Mouse (Mus musculus): ENCODE data around the gene Ndufv3.

The Ndufv3 gene

DNA sequence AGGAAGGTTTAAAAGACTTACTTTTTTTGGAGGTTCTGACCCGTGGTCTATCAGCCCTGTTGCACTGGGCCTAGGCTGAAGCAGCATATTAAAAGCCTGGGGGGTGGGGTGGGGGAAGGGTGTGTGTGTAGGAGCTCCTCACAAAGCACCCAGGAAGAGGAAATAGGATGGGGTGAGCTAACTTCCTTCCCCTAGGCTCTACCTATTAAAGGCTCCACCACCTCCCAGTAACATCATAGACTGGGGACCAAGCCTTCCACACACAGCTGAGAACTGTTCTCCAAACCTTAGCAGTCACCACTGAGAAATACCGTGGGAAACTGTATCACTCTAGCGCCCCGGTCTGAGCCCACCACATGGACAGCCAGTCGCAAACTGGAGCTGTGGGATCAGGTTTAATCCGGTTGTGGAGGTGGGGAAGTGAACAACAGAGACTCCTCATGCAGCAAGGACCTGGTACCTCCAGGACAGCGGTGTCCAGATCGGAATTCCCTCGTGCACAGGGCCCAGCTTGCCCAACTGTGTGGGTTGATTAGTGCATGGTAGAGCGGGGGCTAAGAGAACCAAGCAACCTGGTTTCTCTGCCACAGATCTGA lies 38.1 kb downstream of the Ndufv3 start:
- no peak for DNase-seq

DNA sequence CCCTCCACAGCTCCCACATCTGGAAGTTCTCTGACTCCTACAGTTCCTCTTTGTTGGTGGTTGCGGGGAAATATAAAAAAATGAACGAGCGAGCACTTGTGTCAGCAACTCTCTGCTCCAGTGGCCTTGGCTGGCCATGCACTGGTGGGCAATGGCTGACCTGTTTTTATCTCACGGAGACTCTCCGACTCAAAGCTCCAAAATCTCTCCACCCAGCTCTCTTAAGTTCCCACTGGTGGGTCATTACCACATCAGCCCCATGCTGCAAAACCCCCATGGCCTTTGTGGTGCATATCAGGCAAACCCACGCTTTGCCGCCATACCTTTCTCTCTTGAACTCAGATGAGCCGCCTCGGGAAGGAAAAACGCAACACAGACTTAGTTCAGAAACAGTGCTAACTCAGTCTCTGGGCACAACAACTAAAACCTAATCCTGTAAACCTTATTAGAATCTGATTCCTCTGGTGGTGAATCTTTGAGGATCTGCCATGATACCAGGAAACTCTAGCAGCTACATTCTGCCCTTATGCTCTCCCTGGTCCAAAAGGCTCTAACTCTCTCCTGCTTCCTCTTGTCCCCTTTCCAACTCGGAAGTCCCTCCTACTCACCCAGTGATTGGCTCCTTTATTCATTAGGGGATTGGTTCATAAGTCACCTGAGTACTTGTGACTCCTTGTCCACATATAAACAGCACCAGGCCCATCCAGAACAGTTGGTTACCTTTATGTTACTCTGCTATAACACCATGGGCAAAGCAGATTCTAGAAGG lies 39.3 kb downstream of the Ndufv3 start:
- DNase-seq = no peak

DNA sequence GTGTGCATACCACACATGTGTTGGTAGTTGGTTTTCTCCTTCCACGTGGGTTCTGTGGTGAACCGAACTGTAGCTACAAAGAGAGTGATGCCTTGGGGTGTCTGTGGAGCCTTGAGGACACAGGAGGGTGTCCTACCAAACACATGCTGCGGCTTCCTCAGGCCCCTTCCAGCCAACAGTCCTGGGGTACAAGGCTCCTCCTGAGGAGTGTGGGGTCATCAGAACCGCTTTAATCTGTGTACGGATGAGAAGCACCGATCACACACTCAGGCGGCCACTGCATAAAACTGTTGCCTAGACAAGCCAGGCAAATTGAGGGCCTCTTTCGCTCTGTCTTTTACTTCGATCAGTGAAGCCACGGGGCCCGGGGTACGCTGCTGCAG lies 43.7 kb downstream of the Ndufv3 start:
- peak; percentile 28 for DNase-seq

DNA sequence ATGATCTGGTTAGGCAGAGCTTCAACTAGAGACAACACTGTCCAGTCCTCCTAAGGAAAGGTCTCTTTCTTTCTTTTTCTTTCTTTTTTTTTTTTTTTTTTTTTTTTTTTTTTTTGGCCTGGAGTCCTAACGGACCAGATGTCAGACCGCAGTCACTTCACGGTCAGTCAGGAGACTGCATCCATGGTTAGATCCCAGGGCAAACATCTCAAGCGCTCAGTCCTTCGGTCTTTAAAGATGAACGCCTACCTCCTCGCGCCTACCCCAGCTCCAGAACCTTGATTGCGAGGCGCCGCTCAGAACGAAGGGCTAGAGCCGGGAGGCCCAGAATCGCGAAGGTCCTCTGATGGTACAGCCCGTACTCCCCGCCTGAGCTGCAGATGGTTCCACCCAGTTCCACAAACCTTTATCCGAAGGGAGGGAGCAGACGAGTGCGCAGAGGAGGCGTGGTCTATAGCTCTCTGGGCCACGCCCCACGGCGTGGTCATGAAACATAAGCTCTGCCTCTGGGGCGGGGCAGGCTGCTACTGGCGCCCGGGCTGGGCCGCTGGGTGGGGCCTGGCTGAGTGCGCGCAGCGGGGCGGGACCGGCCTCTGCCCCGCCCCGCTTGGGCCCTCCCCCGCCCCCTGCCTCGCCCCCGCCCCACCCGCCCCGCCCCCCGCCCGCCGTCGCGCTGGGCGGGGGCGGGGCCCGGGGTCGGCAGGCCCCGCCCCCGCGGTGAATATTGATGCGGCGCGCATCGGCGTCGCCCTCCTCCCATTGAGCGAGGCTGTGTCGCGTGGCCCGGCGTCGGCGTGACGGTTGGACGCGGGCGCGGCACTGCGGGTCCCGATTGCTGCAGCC lies 44.3 kb downstream of the Ndufv3 start, which contains the start of gene Pknox1:
TSS of gene Pknox1 (plus strand) at position 720 of the 843 bp plus-strand sequence.
- DNase-seq = peak; percentile 98

DNA sequence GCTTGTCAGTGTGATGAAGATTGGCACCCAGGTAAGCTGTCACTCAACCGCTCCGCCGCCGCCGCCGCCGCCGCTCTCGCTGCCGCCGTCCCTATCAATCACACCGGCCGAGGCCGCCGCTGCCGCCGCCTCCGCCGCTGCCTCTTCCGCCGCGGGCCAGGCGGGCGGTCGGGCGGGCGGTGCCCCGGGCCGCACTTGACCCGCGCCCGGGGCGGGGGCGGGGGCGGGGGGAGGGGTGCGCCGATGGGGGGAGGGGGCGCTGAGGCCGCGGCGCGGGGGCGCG lies 44.9 kb downstream of the Ndufv3 start:
- DNase-seq = no peak

DNA sequence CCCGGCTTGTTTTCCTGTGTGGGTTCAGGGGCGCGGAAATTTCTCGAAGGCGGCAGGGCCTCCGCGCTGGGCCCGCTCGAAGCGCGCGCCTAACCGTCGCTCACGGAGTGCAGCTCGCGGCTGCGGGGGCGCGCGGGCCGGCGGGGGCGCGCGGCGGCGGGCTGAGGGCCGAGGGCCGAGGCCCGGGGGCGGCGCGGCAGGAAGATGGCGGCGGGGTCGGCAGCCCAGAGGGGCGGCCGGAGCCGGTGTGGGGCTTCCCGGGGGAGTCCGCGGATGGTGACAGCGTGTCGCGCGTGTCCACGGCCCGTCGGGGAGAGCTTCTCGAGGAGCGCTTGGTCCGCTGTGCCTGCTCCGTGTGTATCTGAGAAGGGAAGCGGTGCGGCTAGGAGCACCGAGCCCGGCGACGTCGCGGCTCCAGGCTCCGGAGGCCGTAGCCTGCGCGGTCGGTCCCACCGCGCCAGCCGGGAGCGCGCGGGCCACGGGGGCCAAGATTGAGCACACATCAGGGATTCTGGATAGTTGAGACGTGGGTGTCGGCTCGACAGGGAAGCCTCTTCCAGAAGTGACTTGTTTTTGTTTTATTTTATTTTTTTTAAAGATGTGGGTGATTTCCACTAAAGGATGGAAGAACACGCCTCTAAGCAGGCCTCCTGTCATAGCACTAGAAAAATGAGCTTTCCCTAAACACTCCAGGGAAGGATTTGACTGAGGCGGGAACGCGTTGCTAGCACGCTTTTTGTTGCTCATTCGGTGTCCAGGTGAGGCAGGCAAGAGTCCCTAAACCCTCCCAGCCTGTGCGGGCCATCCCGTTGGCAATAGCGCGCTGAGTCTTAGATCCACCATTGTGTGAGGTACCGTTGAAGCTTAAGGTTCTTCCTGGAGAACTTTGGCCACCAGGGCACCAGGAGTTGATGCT lies 45.5 kb downstream of the Ndufv3 start:
- peak; percentile 72 for DNase-seq

DNA sequence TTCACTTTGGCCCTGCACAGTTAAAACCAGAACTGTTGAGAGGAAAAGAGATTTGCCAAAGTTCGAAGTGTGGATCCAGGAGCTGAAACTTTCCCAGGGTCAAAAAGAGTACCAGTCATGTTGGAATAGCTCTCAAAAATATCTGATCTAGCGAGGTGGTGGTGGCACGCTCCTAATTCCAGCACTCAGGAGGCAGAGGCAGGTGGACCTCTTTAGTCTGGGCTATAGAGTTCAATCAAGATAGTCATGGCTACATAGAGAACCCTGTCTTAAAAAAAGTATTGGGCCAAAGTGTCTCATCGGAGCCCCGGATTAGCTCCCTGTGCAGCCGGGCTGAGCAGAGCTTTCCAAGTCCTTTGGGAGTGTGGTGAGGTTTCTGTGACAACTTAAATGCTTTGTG lies 46.4 kb downstream of the Ndufv3 start:
- no peak for DNase-seq

DNA sequence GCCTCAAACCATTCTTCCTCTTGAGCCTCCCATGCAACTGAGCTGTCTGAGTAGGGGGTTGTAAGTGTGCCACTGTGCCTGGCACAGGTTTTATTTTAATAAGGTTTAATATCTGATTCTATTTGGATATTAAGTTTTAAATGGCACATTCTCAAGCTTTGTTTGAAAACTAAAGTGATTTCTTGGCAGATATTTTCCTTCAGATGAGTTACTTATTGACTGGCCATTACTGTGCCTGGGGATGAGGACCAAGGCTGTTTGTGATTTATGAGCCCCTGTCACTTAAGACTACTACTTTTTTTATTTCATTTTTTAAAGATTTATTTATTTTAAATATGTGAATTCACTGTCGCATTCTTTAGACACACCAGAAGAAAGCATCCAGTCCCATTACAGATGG lies 49.8 kb downstream of the Ndufv3 start:
- no peak for DNase-seq

DNA sequence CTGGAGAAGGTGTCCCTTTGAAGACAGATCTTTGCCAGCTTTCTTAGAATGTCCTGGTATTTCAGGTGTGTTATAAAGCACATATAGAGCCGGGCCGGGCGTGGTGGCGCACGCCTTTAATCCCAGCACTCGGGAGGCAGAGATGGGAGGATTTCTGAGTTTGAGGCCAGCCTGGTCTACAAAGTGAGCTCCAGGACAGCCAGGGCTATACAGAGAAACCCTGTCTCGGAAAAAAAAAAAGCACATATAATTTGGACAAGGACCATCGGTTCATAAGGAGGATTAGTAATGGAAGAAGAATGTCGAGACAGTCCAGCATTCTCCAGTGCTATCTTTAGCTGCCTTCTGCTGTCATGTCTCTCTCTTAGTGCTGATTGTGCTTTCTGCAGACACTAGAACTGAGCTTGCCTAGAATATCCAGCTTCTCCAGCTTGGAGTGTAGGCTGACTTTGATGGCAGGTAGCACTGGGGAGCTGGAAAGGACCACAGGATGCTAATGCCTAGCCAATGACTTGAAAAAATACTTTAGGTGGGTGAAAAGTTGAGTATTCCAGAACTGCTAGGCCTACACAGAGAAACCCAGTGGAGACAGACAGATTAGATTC lies 50.5 kb downstream of the Ndufv3 start:
- peak; percentile 24 for DNase-seq

DNA sequence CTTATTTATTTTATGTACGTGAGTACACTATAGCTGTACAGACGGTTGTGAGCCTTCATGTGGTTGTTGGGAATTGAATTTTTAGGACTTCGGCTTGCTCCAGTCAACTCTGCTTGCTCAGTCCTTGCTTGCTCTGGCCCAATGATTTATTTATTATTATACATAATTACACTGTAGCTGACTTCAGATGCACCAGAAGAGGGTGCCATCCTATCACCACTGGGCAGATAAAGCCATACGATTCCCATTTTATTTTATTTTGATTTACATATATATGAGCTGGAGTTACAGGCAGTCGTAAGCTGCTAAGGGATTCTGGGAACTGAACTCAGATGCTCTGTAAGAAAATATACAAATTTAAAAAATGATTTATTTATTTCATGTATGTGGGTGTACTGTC lies 51.8 kb downstream of the Ndufv3 start:
- DNase-seq = no peak

DNA sequence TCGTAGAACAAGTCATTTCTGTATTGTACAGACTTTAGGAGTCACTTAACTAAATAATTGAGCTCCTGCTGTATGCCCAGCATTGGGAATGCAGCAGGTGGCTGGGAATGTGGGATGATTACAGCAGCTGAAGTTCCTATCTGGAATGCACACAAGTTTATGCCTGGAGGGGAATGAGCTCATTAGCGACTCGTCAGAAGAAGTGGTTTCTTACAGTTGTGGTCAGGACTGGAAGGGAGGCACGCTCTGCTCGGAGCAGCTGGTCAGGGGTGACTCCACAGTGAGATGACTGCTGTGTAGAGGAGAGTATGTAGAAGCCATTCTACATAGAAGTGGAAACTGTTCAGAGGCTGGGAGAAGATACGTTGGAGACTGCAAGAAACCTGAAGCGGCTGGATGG lies 54.7 kb downstream of the Ndufv3 start:
- DNase-seq = no peak

DNA sequence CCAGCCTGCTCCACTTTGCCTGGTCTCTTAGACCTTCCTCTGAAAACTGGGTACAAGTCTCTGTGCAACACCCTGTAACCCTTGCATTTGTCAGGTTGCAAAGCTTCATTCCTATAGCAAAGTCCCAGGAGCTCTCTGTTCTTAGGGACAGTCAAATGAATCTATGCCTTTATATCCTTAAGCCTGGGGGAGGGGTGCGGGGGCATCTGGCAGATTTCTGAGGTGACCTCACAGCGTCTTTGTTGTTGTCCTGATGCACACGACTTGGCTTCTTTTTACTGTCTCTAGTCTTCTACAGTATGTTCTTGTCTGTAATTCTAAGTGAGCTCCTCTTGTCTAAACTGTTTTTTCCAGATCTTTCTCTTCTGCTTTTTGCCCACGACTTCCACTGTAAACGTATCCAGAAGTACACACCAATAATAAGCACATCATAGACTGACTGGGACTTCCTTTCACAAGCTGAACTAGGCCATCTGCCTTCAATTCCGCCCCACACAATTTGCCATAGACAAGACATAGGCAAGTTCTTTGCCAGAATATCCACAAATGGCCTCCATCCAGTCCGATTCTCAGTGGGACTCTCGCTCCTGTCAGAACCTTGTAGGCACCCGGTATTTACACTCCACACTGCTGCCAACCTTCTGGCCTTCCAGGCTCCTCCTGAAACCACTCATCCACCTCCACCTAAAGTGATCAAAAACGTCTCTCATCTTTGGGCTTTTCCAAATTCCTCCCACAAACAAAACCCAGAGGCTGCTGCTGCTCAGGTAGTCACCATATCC lies 56.7 kb downstream of the Ndufv3 start:
- no peak for DNase-seq

DNA sequence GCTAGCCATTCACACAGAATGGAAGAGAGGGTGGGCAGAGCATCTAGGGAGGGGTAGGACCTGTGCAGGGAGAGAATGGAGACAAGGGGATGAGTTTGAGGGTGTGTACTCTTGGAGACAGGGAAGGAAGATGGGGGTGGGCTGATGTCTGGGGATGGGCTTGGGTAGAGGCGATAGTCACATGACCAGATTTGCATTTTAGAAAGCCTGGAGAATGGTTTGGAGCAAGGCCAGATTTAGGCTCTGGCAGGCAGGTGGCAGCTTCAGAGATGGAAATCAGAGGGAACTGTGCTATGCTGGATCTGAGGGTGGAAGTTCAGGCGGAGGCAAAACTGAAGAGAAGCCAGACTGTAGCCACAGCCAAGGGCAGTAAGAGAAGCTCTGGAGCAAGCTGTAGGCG lies 60.4 kb downstream of the Ndufv3 start:
- DNase-seq = no peak

Measured in right cerebral cortex, postnatal 14 days (tissue).